Mouse (Mus musculus): ENCODE measurements around the gene Fam234b.
A peak's percentile ranks its signal among the peaks of the same experiment; 100 is the strongest.

The Fam234b gene

GRCm38 (mm10) chr6:135182925-135183324 lies 14.9 kb upstream of the Fam234b start:
- no peak for DNase-seq (ENCODE audit: low read depth)

DNA sequence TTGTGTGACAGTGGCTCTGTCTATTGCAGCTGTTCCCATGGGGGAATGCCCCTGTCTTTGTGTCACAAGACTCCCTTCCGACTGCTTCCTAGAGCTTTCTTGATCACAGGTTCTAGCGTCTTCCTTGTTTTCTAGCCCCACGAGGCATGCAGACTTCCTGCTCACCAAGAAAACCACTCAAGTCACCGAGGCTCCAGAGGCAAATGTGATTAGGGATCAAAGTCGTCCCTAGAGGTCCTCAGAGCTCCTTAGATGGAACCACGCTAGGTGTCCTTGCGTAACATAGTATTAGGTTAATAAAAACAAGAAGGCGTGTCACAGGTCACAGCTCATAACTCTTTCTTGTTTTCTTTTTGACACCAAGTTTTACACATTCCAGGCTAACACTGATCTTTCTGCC lies 13.8 kb upstream of the Fam234b start:
- peak; percentile 29 for DNase-seq (ENCODE audit: low read depth)

DNA sequence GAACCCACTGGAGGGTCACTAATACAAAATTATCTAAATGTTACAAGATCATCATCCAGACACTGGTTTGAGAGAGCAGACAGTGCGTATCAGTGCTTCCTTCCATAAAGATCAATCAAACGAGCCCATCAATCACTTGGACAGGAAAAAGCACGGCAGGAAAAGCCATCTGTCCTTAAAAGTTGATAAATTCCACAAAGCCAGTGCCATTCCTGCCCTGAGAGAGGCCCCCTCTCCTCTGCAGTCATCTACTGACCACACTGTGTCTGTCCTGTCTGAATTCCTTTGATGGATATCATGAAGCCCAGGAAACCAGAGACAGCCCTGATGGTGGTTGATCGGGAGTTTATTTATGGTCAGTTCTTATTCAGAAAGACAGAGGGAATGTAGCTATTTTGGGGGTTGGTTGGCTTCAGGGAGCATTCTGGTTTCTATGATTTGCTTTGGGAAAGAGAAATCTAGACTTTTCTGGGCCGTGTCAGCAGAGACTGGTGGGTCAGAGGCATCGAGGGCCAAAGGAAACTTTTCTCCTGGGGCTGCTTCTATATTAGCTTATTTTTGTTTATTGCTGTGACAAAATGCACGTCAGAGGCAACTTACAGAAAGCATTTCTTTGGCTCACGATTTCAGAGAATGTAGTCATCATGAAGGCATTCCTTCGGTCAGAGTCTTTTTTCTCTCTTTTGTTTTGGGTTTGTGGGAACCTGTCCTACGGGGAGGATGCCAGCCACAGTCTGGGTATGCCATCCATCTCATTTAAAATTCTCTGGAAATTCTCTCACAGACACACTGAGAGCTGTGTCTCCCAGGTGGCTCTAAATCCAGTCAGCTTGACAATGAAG lies 10.5 kb upstream of the Fam234b start:
- peak; percentile 81 for DNase-seq (ENCODE audit: low read depth)

DNA sequence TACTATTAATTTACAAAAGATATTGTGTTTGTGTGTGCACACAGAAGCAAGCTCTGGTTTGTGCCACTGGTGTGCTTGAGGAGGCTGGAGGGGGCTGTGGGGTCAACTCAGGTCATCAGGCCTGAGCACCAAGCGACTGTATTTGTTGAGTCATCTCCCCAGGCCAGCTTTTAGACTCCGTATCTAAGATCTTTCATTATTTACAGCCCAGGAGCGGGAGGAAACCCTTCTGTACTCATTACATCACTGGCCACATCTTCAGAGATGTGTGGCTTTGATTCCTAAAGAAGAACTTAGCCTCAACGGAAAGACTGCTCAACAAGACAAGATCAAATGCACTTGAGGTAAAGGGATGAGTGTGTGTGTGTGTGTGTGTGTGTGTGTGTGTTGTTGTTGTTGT lies 9.1 kb upstream of the Fam234b start:
- no peak for DNase-seq (ENCODE audit: low read depth)

DNA sequence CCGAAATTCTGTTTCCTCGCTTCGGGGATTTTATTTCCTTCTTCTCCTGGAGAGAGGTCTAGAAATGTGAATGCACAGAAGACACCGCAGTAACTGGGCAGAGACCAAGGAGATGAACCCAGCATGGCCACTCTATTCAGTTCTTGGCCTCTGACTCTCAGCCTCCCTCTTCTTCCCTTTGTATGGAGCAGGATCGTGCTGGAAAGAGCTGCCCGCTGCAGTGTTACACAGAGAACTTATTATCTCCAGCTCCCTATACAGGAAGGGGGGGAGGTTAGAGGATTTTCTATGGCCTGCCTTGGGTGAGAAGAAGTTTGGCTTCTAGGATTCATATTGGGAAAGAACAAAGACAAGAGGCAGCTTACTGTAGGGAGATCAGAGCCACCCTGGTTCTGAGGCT lies 7.7 kb upstream of the Fam234b start:
- no peak for DNase-seq (ENCODE audit: low read depth)

- peak; percentile 80 for DNase-seq (ENCODE audit: low read depth)
Observed at GRCm38 (mm10) chr6:135191906-135192305, 5.9 kb upstream of the Fam234b start.

GRCm38 (mm10) chr6:135192993-135193392 lies 4.8 kb upstream of the Fam234b start:
- DNase-seq (ENCODE audit: low read depth), result peak; percentile 56

DNA sequence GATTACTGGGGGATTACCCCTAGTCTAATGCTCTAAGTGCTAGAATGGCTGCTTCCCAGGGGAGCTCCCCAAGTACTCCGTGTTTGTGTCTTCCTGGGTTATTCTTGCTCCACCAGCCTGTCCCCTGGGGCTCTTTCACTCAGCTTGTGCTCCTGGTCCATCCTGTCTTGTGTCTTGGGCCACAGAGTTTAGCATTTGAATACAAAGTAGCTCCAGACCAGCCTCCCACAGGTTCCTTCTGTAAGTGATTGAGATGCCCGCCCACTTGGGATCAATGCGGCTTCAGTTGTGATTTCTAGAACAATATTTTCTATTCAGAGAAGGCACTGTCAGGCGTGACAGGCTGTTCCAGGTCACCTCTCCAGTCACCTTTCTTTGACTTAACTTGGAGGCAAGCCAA lies 4.0 kb upstream of the Fam234b start:
- no peak for DNase-seq (ENCODE audit: low read depth)

- no peak for DNase-seq (ENCODE audit: low read depth)
Observed at GRCm38 (mm10) chr6:135194907-135195306, 2.9 kb upstream of the Fam234b start.

DNA sequence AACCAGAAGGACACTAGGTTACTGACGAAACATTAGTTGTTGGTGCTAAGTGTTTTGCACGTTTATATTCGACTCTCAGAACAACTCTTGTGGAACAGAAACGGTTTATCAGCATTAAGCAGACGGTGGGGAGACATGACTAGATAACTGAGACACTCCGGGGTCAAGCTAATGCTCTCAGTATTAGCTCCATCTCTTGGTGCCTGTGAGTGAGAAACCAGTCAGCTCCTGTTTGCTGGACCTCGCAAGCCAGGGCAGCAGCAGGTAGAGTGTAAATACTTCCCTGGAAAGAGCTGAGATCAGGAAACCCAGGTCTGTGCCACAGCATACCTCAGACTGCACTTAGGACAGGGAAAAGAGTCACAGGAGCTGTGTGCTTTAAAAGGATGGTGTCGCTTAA lies 1.1 kb upstream of the Fam234b start:
- no peak for DNase-seq (ENCODE audit: low read depth)

- no peak for DNase-seq (ENCODE audit: low read depth)
Observed at GRCm38 (mm10) chr6:135197446-135197845, 331 bp upstream of the Fam234b start.

GRCm38 (mm10) chr6:135198726-135199125 lies 949 bp downstream of the Fam234b start:
- DNase-seq (ENCODE audit: low read depth), result no peak

GRCm38 (mm10) chr6:135200122-135200957 lies 2.6 kb downstream of the Fam234b start:
- no peak for DNase-seq (ENCODE audit: low read depth)

DNA sequence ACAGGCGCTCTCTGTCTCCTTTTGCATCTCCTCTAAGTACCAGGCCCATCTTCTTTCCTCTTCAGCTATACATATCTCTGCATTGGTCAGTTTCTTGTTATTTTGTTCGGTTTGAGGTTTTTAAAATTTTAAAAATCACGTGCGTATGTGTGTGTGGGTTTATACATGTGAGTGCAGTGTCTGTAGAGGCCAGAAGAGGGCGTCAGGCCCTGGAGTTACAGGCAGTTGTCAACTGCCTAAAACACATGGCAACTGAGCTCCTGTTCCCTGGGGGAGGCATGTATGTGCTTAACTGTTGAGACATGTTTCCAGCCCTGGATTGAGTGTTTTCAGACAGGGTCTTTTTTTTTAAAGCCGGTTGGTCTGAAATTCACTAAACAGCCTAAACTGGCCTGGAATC lies 4.9 kb downstream of the Fam234b start:
- DNase-seq (ENCODE audit: low read depth), result no peak

GRCm38 (mm10) chr6:135203737-135204136 lies 6.0 kb downstream of the Fam234b start:
- DNase-seq (ENCODE audit: low read depth), result no peak

GRCm38 (mm10) chr6:135204869-135205268 lies 7.1 kb downstream of the Fam234b start:
- no peak for DNase-seq (ENCODE audit: low read depth)

GRCm38 (mm10) chr6:135205802-135206201 lies 8.0 kb downstream of the Fam234b start:
- DNase-seq (ENCODE audit: low read depth), result no peak

GRCm38 (mm10) chr6:135206909-135207308 lies 9.1 kb downstream of the Fam234b start:
- DNase-seq (ENCODE audit: low read depth), result no peak

DNA sequence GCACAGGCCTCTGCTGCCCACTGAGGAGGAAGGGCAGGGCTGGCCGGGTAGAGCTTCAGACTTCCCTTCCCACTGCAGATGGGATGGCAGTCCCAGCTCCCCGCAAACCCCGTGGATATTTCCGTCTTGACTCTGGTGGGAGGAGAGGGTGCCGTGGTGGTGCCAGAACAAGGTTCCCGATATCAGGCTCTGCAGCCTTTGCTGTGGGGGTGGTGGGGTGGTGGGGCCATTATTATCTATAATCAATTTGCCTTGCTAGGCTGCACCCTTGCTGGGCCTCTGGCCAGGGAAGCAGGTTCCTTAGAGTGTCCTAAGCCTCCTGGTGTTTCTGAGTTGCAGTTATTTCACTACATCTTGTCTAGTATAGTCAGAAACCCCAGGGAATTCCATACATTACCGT lies 13.4 kb downstream of the Fam234b start:
- DNase-seq (ENCODE audit: low read depth), result no peak

GRCm38 (mm10) chr6:135212666-135213065 lies 14.9 kb downstream of the Fam234b start:
- no peak for DNase-seq (ENCODE audit: low read depth)

DNA sequence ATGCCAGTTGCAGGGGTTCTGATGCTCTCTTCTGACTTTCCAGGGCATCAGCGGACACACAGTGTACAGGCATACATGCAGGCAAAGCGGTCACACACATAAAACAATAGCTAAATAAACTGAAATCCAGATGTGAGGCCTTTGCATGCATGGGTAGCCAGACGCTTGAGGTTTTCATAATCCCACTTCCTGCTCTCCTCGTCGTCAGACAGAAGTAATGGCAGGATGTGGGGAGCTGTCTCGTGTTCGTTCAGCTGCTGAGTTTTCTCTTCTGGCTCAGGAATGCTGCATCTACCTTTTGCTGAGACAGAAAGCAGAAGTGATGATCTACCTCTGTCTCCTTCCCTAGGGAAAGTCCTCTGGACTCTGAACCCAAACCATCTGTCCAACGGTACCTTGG lies 20.6 kb downstream of the Fam234b start:
- DNase-seq (ENCODE audit: low read depth), result no peak

DNA sequence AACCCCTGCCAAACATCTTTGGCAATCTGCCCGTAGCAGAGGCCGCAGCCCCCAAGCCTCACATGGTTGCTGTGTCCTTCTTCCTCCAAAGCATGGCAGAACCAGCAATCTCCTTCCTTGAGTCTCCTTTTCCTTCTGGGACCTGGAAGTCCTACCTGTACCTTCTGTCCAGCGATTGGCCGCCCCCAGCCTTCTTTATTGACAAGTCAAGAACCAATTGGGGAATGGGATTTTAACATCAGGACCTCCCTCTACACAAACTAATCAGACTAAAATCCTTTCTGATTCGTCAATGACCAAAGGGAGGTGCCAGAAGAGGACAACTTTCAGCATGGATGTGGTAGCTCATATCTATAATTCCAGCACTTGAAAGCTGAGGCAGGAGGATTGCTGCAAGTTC lies 22.1 kb downstream of the Fam234b start:
- DNase-seq (ENCODE audit: low read depth), result peak; percentile 31

DNA sequence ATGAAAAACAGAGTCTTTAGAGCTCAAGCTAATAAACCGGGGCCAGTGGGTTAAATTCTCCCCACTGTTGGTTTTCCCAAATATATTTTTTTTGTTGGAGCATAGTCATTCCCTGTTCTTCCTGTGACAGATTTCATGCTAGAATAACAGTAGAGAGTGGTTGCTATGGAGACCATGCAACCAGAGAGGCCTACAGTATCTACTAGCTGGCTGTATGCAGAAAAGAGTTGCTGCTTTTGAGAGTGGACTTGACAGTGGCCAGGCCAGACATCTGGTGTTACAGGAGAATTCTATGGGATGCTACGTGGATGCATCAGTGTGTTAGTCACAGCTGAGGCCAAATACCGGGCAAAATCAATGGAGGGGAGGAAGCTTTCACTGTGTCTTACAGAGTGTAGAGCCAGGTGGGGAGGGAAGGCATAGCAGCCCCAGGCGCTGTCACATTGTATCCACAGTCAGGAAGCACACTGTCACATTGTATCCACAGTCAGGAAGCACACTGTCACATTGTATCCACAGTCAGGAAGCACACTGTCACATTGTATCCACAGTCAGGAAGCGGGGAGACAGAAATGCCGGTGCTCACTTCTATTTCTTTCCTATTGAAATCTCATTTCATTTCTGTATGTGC lies 26.1 kb downstream of the Fam234b start:
- DNase-seq (ENCODE audit: low read depth), result peak; percentile 68

Measured in NIH3T3 (cell line).